Mouse (Mus musculus): ENCODE measurements around the gene Tango6. TPM values are rescaled to one million over a fixed set of nuclear protein-coding genes. Genes with fewer than 3 reads are reported as not detected.
A peak's percentile ranks its signal among the peaks of the same experiment; 100 is the strongest.
"Not testable (repeated sequence)": the region's sequence is repeated elsewhere in the genome, so short reads cannot be mapped to it uniquely, and the experiment has no call there.

Gene Tango6
- polyA plus RNA-seq, 1 experiment = 5.9 TPM

DNA sequence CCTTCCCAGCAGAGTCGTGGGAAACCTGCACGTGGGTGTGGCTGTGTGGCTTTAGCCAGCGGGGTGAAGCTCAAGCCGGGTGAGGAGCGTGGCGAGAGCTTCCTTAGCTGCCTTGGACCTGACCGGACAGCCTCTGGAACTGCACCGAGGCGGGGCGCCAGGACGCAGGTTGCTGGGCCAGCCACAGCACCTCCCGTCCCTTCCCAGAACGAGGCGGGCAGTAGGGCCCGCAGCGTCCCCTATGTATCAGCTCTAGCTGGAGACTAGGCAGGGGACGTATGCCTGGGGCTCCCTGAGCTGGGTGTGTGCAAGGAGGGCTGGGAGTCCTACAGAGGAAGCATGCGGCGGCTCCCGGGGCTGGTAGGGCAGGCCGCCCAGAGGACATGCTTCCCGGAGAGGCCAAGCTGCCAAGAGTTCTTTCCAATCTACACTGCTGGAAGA, 189.1 kb downstream of the Tango6 start:
- TF ChIP-seq POLR2A (IDR thresholded peaks at IDR 0.05; ENCODE audit: borderline replicate concordance, extremely low read depth, low read depth, low read length) (no peak), CTCF (IDR thresholded peaks at IDR 0.05; ENCODE audit: insufficient read depth, low read length) (no peak)
- DNase-seq = peak; percentile 57
- WGBS = under 1% methylated on average over 22 of the region's 22 CpGs
- Histone ChIP-seq H3K4me1 (ENCODE audit: control insufficient read depth, insufficient read depth, low read length) (peaks cover 18% of the 10 kb centered on the region), H3K4me3 (replicated peaks; ENCODE audit: extremely low read depth, low read depth, low read length) (no peak overlapping the region)

DNA sequence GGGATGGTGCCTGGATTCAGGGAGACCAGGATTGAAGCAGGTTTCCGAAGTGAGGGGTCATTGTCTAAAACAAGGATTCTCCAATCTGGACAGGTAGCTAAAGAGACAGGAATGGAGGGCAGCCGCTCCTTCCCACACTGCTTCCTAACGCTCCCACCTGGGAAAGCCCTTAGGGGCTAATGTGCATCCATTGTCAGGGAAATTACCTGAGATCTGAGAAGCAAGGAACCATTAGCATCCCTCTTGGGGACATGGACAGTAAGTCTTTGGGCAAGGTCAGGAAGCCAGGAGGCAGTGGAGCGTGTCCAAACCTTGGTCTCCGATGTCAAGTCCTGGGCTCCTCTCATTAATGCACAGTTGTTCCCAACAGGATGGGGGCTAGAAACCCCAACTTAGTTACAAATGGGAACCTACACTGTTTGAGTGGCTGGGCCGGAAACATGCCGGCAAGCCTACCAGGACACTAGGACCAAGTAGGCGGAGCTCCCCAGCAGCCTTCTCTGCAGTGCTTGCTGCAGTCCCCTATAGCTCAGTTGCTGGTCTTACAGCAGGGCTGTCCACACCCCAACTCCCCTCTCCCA, 189.7 kb downstream of the Tango6 start:
- H3K4me3 ChIP-seq (replicated peaks; ENCODE audit: extremely low read depth, low read depth, low read length) = no peak overlapping the region
- 32% methylated on average over 8 of the region's 8 CpGs for WGBS
- DNase-seq = no peak
- TF ChIP-seq CTCF (IDR thresholded peaks at IDR 0.05; ENCODE audit: insufficient read depth, low read length) = no peak
- TF ChIP-seq POLR2A (IDR thresholded peaks at IDR 0.05; ENCODE audit: borderline replicate concordance, extremely low read depth, low read depth, low read length) = no peak
- H3K4me1 ChIP-seq (ENCODE audit: control insufficient read depth, insufficient read depth, low read length) = peaks cover 18% of the 10 kb centered on the region

- Histone ChIP-seq H3K4me3 (replicated peaks; ENCODE audit: extremely low read depth, low read depth, low read length) (no peak overlapping the region), H3K4me1 (ENCODE audit: control insufficient read depth, insufficient read depth, low read length) (no peaks in the 10 kb centered on the region)
- TF ChIP-seq POLR2A (IDR thresholded peaks at IDR 0.05; ENCODE audit: borderline replicate concordance, extremely low read depth, low read depth, low read length) = no peak
- TF ChIP-seq CTCF (IDR thresholded peaks at IDR 0.05; ENCODE audit: insufficient read depth, low read length) = no peak
- peak; percentile 31 for DNase-seq
- 70% methylated on average over 8 of the region's 8 CpGs for WGBS
Measured at GRCm38 (mm10) chr8:106880121-106880707, 197.3 kb downstream of the Tango6 start.

- WGBS = 97% methylated on average over 11 of the region's 11 CpGs
- H3K4me3 ChIP-seq (replicated peaks; ENCODE audit: extremely low read depth, low read depth, low read length); DNase-seq; H3K4me1 ChIP-seq (ENCODE audit: control insufficient read depth, insufficient read depth, low read length): not testable (repeated sequence)
Measured at GRCm38 (mm10) chr8:106884094-106884493, 201.2 kb downstream of the Tango6 start.

DNA sequence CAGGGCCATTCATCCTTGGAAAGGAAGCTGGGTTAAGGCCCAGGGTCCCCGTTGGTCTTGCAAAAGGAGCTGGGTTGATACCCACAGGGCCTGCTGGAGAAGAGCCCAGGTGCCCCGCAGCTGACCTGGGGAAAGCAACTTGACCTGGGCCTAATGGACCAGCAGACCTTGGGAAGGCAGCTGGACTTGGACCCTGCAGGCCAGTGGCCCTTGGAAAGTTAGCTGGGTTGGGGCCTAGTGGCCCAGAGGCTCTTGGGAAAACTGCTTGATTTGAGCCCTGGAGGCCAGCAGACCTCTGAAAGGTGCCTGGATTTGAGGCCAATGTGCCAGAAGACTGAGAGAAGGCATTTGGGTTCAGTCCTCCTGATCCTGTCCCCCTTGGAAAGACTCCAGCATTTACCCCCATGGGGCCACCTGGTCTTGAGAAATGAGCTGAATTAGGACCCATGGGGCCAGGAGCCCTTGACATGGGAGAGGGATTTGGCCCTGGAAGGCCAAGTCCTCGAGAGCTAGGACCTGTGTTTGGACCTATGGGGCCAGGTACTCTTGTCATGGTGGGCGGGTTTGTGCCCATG, 202.0 kb downstream of the Tango6 start:
- H3K4me3 ChIP-seq (replicated peaks; ENCODE audit: extremely low read depth, low read depth, low read length); H3K4me1 ChIP-seq (ENCODE audit: control insufficient read depth, insufficient read depth, low read length); DNase-seq: not testable (repeated sequence)
- 85% methylated on average over 4 of the region's 4 CpGs for WGBS

GRCm38 (mm10) chr8:106887336-106888189, 204.7 kb downstream of the Tango6 start:
- Histone ChIP-seq H3K4me3 (replicated peaks; ENCODE audit: extremely low read depth, low read depth, low read length) (no peak overlapping the region), H3K4me1 (ENCODE audit: control insufficient read depth, insufficient read depth, low read length) (0 out of 2 replicates have a peak, but pooled peaks cover 5% of the 10 kb centered on the region)
- 34% methylated on average over 5 of the region's 5 CpGs for WGBS
- TF ChIP-seq CTCF (IDR thresholded peaks at IDR 0.05; ENCODE audit: insufficient read depth, low read length) = peak; percentile 72
- no peak for TF ChIP-seq POLR2A (IDR thresholded peaks at IDR 0.05; ENCODE audit: borderline replicate concordance, extremely low read depth, low read depth, low read length)
- peak; percentile 60 for DNase-seq

DNA sequence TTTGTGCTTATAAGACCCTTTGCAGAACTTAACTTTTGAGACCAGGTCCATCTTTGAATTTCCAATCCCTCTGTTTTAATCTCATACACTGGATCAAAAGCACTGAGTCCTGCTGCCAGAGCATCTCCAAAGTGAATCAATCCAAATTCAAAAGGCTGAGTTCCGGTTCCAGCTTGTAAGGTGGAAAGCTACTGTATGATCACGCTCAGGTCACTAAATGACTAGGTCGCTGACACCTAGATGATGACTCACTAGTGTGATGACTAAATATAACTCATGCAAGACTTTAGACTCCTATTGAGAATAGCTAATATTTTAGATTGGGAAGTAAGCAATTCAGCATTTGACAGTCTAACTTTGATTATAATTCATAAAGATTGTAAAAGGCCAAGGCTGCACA, 205.9 kb downstream of the Tango6 start:
- no peak overlapping the region for H3K4me3 ChIP-seq (replicated peaks; ENCODE audit: extremely low read depth, low read depth, low read length)
- no peak for TF ChIP-seq CTCF (IDR thresholded peaks at IDR 0.05; ENCODE audit: insufficient read depth, low read length)
- TF ChIP-seq POLR2A (IDR thresholded peaks at IDR 0.05; ENCODE audit: borderline replicate concordance, extremely low read depth, low read depth, low read length) = no peak
- no peak for DNase-seq
- WGBS = 67% methylated on average over 3 of the region's 3 CpGs
- 0 out of 2 replicates have a peak, but pooled peaks cover 5% of the 10 kb centered on the region for H3K4me1 ChIP-seq (ENCODE audit: control insufficient read depth, insufficient read depth, low read length)

GRCm38 (mm10) chr8:106892210-106892805, 209.4 kb downstream of the Tango6 start:
- WGBS = under 1% methylated on average over 15 of the region's 15 CpGs
- Histone ChIP-seq H3K4me3 (replicated peaks; ENCODE audit: extremely low read depth, low read depth, low read length) (peak overlapping the region; percentile 88), H3K4me1 (ENCODE audit: control insufficient read depth, insufficient read depth, low read length) (0 out of 2 replicates have a peak, but pooled peaks cover 5% of the 10 kb centered on the region)
- DNase-seq = no peak
- TF ChIP-seq POLR2A (IDR thresholded peaks at IDR 0.05; ENCODE audit: borderline replicate concordance, extremely low read depth, low read depth, low read length) = no peak
- no peak for TF ChIP-seq CTCF (IDR thresholded peaks at IDR 0.05; ENCODE audit: insufficient read depth, low read length)

DNA sequence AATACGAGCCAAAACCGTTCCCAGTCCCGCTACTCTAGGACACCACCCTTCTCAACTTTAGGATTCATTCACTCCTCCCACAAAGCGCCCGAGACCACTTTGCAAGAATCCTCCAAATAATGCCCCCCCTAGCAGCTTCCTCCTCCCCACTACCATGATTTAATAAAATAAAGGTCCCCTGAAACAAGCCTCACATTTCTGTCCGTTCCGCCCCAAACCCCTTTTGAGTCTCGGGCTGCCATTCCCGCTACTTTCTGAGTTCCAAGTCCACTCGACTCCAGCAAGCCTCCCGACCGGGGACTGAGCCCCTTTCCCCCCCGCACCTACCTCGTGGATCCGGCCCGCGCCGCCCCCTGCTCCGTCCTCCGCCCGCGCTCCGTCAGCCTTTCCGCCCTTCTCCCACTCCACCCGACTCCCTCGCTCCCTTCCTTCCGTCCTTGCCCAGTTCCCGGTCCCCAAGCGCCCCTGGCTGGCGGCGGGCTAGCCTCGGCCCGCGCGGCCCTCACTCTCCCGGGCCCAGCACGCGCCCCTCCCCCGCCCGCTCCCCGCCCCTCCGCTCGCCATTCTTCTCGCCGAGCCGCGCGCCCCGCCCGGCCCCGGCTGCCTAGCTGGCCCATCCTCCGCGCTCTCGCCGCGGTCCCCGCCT, 210.1 kb downstream of the Tango6 start:
- 0 out of 2 replicates have a peak, but pooled peaks cover 3% of the 10 kb centered on the region for H3K4me1 ChIP-seq (ENCODE audit: control insufficient read depth, insufficient read depth, low read length)
- TF ChIP-seq CTCF (IDR thresholded peaks at IDR 0.05; ENCODE audit: insufficient read depth, low read length) (no peak), POLR2A (IDR thresholded peaks at IDR 0.05; ENCODE audit: borderline replicate concordance, extremely low read depth, low read depth, low read length) (no peak)
- H3K4me3 ChIP-seq (replicated peaks; ENCODE audit: extremely low read depth, low read depth, low read length) = peak overlapping the region; percentile 88
- 2% methylated on average over 57 of the region's 57 CpGs for WGBS
- DNase-seq = no peak

Data from lung, adult 2 months (tissue).